Mouse (Mus musculus) hindbrain, postnatal 0 days (tissue): ENCODE measurements around the gene Calhm5. TPM values are rescaled to one million over a fixed set of nuclear protein-coding genes. Genes with fewer than 3 reads are reported as not detected.

Source experiments
- ATAC-seq: fragments of 200-750 bp; cut with Nextera tagmentation; 2 replicates; pipeline ENCODE4 v1.8.0; 2017; ENCODE audit warnings: mild to moderate bottlenecking, moderate TSS enrichment, moderate library complexity
- DNase-seq: peaks from one replicate; pipeline ENCODE4 v3.0.0-alpha.2; 2015; ENCODE audit warnings: low spot score
- H3K27ac ChIP-seq: fragments of 300-500 bp; sonication (generic); 2 replicates; pipeline ENCODE4 v1.5.1; 2014; ENCODE audit warnings: mild to moderate bottlenecking
- H3K27me3 ChIP-seq: fragments of 300-500 bp; sonication (generic); 2 replicates; pipeline ENCODE4 v1.6.1; 2014; ENCODE audit warnings: low read length, mixed read lengths; ENCODE audit not compliant: insufficient read depth
- H3K36me3 ChIP-seq: fragments of 300-500 bp; sonication (generic); 2 replicates; pipeline ENCODE4 v1.6.1; 2014; ENCODE audit warnings: low read length, mixed read lengths; ENCODE audit not compliant: insufficient read depth
- H3K4me1 ChIP-seq: fragments of 300-500 bp; sonication (generic); 2 replicates; pipeline ENCODE4 v1.6.1; 2014; ENCODE audit warnings: antibody characterized with exemption, low read length, mixed read lengths; ENCODE audit not compliant: insufficient read depth
- H3K4me2 ChIP-seq: fragments of 300-500 bp; sonication (generic); 2 replicates; pipeline ENCODE4 v1.6.1; 2014; ENCODE audit warnings: low read depth, mild to moderate bottlenecking, low read length, moderate library complexity, mixed read lengths
- H3K4me3 ChIP-seq: fragments of 300-500 bp; sonication (generic); 2 replicates; pipeline ENCODE4 v1.5.1; 2014; ENCODE audit warnings: low read length
- H3K9ac ChIP-seq: fragments of 300-500 bp; sonication (generic); replicated peaks from 2 replicates; pipeline ENCODE4 v1.6.1; 2014; ENCODE audit warnings: mild to moderate bottlenecking, low read length, moderate library complexity, mixed read lengths
- H3K9me3 ChIP-seq: fragments of 300-500 bp; sonication (generic); 2 replicates; pipeline ENCODE4 v1.6.1; 2016; ENCODE audit warnings: low read length, mixed read lengths
- CTCF ChIP-seq: IDR thresholded peaks from 2 replicates; pipeline ENCODE4 v1.5.1; 2016; ENCODE audit warnings: antibody characterized with exemption, control low read depth, low read depth
- WGBS: fragments of 180-500 bp; shearing (Covaris S2); extraction: QIAGEN DNeasy Blood & Tissue Kit; methylation state at CpG from one replicate; pipeline ENCODE4 v1.1.7; 2014; 5-methylcytosine and 5-hydroxymethylcytosine counted together
- polyA plus RNA-seq: library from polyadenylated mRNA; unstranded; fragments of >200 nt; fragmentation: Nextera tagmentation; extraction: Ambion mirVana; gene quantifications from 2 replicates; pipeline ENCODE4 v1.2.1, GENCODE M21; 2015
- total RNA-seq: library from RNA; depleted of rRNA; stranded (reverse); fragments of >200 nt; gene quantifications from 2 replicates; pipeline ENCODE4 v1.2.3, GENCODE M21; 2014

Gene Calhm5
- total and polyA plus RNA-seq, 2 experiments from 2014 or later = 0.79 to 0.94 TPM

DNA sequence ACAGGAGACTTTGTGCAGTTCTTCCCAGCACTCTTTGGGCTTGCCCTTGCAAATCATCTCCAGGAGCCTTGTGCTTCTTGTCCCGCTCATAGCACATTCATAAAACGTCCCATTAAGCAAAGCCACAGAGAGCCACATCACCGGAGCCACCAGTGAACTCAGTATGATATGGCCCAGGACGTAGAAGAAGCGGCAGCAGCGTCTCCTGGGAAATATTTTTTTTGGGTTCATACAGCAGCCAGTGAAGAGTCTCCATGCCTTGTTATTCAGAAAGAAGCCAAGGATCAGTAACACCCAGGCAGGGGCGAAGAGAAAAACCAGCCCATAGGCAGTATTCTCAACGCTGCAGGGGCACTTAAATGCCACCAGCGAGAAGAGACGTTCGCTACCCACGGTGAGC lies 355 bp downstream of the Calhm5 start:
- ATAC-seq (peak; percentile 63), DNase-seq (no peak)
- Histone ChIP-seq H3K9me3 (no peaks in the 10 kb centered on the region), H3K4me3 (peak overlapping the region; percentile 27), H3K27me3 (no peaks in the 10 kb centered on the region), H3K27ac (peak overlapping the region; percentile 22; the same call in 1 of the 2 replicates), H3K36me3 (no peaks in the 10 kb centered on the region), H3K4me2 (peak overlapping the region; percentile 55), H3K4me1 (peaks cover 3% of the 10 kb centered on the region; the same call in 1 of the 2 replicates), H3K9ac (0 out of 2 replicates have a peak overlapping the region, but pooled peaks have one; percentile 28)
- 61% methylated on average over 12 of the region's 12 CpGs for WGBS
- TF ChIP-seq CTCF = no peak

- peak overlapping the region; percentile 55 for H3K4me2 ChIP-seq
- TF ChIP-seq CTCF = no peak
- H3K4me1 ChIP-seq = peaks cover 3% of the 10 kb centered on the region; the same call in 1 of the 2 replicates
- no peaks in the 10 kb centered on the region for H3K36me3 ChIP-seq
- no peaks in the 10 kb centered on the region for H3K9me3 ChIP-seq
- H3K9ac ChIP-seq = no peak overlapping the region
- H3K27me3 ChIP-seq = no peaks in the 10 kb centered on the region
- ATAC-seq (no peak), DNase-seq (no peak)
- no peak overlapping the region for H3K27ac ChIP-seq
- no peak overlapping the region for H3K4me3 ChIP-seq
- 65% methylated on average over 2 of the region's 2 CpGs for WGBS
Measured at GRCm38 (mm10) chr10:34095147-34095546, 1.2 kb downstream of the Calhm5 start.

- H3K27ac ChIP-seq = no peak overlapping the region
- no peaks in the 10 kb centered on the region for H3K36me3 ChIP-seq
- H3K27me3 ChIP-seq = no peaks in the 10 kb centered on the region
- H3K9ac ChIP-seq = no peak overlapping the region
- DNase-seq = peak; percentile 8
- H3K4me1 ChIP-seq = peaks cover 3% of the 10 kb centered on the region; the same call in 1 of the 2 replicates
- no peak for TF ChIP-seq CTCF
- no peak for ATAC-seq
- WGBS = 56% methylated on average over 5 of the region's 5 CpGs
- H3K4me3 ChIP-seq = no peak overlapping the region
- H3K4me2 ChIP-seq = no peak overlapping the region
- H3K9me3 ChIP-seq = no peaks in the 10 kb centered on the region
Measured at GRCm38 (mm10) chr10:34091888-34092287, 4.4 kb downstream of the Calhm5 start.

DNA sequence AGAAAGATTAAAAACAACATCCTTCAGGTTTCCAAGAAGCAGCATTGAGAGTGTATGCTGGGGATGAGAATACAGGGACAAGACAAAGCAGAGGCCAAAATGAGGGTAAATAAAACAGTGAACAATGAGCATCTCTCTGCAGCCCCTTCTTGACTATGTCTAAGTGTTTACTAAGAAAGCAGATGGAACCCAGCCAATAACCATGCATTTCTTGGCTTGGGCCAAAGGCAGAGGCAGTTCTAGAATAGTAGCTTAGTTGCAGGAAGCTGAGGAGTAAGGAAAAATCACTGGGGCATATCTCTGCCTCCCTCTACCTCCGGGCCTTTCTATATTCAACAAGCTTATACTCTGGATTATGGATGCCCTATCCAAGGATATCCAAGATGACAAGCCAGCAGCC lies 5.8 kb downstream of the Calhm5 start:
- Histone ChIP-seq H3K9me3 (no peaks in the 10 kb centered on the region), H3K9ac (no peak overlapping the region), H3K4me2 (no peak overlapping the region), H3K4me1 (no peaks in the 10 kb centered on the region; the same call in 1 of the 2 replicates), H3K27ac (no peak overlapping the region), H3K36me3 (no peaks in the 10 kb centered on the region), H3K4me3 (no peak overlapping the region), H3K27me3 (no peaks in the 10 kb centered on the region)
- TF ChIP-seq CTCF = no peak
- DNase-seq = peak; percentile 18
- 83% methylated on average over 1 of the region's 1 CpGs for WGBS
- no peak for ATAC-seq

DNA sequence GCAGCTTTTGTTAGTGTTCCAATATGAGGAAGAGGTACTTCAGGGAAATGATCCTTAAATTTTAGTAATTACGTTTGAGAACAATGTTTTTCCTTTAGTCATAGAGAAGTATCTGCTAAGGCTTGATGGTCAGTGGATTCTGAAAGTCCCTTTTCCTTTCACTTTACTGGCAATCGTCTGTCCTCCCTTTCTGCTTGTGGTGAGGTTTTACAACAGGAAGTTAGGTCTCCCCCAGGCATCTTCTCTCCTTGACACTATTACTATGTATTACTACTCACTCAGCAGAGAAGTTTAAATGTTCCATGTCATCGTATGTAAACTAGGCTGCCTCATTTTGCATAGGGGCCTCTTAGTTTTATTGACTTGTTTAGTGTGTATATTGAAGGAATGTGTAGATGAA lies 6.8 kb downstream of the Calhm5 start:
- no peaks in the 10 kb centered on the region for H3K9me3 ChIP-seq
- ATAC-seq = no peak
- no peak for DNase-seq
- H3K4me2 ChIP-seq = no peak overlapping the region
- no peaks in the 10 kb centered on the region for H3K36me3 ChIP-seq
- H3K27ac ChIP-seq = no peak overlapping the region
- no peak for TF ChIP-seq CTCF
- no peak overlapping the region for H3K9ac ChIP-seq
- 84% methylated on average over 3 of the region's 3 CpGs for WGBS
- H3K4me1 ChIP-seq = no peaks in the 10 kb centered on the region
- H3K4me3 ChIP-seq = no peak overlapping the region
- no peaks in the 10 kb centered on the region for H3K27me3 ChIP-seq

DNA sequence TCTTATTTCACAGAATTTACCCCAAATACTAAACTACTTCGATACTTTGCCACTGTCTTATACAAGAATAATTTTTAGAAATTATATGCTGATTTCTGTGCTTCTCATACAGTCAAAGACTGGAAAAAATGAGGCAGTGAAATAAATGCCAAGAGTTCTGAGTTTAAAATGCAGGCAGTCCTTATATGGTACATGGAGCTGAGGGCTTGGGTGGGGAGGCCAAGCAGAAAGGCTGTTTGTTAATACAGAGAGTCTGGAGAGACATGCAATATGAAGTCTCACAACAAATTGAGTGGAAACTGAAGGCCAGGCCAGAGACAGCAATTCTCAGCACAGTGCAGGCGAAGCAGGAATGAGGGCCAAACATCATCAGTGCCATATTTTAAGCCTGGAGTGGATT lies 7.8 kb downstream of the Calhm5 start:
- Histone ChIP-seq H3K9ac (no peak overlapping the region), H3K9me3 (no peaks in the 10 kb centered on the region), H3K27ac (no peak overlapping the region), H3K4me2 (no peak overlapping the region), H3K4me3 (no peak overlapping the region), H3K36me3 (no peaks in the 10 kb centered on the region), H3K27me3 (no peaks in the 10 kb centered on the region), H3K4me1 (no peaks in the 10 kb centered on the region)
- WGBS = 90% methylated on average over 2 of the region's 2 CpGs
- no peak for TF ChIP-seq CTCF
- ATAC-seq = no peak
- no peak for DNase-seq

- H3K27ac ChIP-seq = no peak overlapping the region
- H3K27me3 ChIP-seq = no peaks in the 10 kb centered on the region
- no peaks in the 10 kb centered on the region for H3K36me3 ChIP-seq
- H3K9me3 ChIP-seq = no peaks in the 10 kb centered on the region
- H3K9ac ChIP-seq = no peak overlapping the region
- no peak for ATAC-seq
- no peak for DNase-seq
- TF ChIP-seq CTCF = no peak
- H3K4me3 ChIP-seq = no peak overlapping the region
- WGBS = 94% methylated on average over 1 of the region's 1 CpGs
- no peak overlapping the region for H3K4me2 ChIP-seq
- H3K4me1 ChIP-seq = no peaks in the 10 kb centered on the region
Measured at GRCm38 (mm10) chr10:34086514-34086913, 9.8 kb downstream of the Calhm5 start.
